Mouse (Mus musculus): ENCODE data around the gene Lefty1. TPM values are rescaled to one million over a fixed set of nuclear protein-coding genes. Genes with fewer than 3 reads are reported as not detected.
"Not testable (repeated sequence)": the region's sequence is repeated elsewhere in the genome, so short reads cannot be mapped to it uniquely, and the experiment has no call there.

Gene Lefty1
- total RNA-seq, 4 experiments from 2014 or later, result 0.22 to 0.70 (median 0.49) TPM

GRCm38 (mm10) chr1:180919686-180920085 lies 15.1 kb upstream of the Lefty1 start:
- DNase-seq (ENCODE audit: low spot score in 2 of 2), result no peak

GRCm38 (mm10) chr1:180922273-180923048 lies 12.4 kb upstream of the Lefty1 start:
- DNase-seq (ENCODE audit: low spot score in 2 of 2), result no peak

GRCm38 (mm10) chr1:180924737-180925136 lies 10.1 kb upstream of the Lefty1 start:
- DNase-seq (ENCODE audit: low spot score in 2 of 2), result no peak

- no peak for DNase-seq (ENCODE audit: low spot score in 2 of 2)
These were observed 8.5 kb upstream of the Lefty1 start for GRCm38 (mm10) chr1:180926286-180926685.

DNA sequence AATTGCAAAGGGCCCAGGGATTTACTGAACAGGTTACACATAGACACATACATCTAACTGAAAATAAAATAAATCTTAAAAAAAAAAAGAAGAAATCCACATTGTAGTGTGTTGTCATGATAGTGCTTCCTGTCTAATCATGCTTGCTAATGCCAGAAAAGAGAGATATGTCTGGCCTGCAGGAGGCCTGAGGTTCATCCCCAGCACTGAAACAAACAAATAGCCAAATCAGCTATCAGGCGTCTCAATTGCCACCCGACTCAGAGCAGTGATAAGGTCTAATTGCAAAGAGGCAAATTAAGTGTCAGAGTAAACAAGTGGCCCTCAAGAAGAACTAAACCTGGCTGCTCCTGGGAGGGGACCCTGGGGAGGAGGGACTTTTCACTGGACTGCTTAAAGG lies 5.2 kb upstream of the Lefty1 start:
- DNase-seq (ENCODE audit: low spot score in 2 of 2), result no peak

DNA sequence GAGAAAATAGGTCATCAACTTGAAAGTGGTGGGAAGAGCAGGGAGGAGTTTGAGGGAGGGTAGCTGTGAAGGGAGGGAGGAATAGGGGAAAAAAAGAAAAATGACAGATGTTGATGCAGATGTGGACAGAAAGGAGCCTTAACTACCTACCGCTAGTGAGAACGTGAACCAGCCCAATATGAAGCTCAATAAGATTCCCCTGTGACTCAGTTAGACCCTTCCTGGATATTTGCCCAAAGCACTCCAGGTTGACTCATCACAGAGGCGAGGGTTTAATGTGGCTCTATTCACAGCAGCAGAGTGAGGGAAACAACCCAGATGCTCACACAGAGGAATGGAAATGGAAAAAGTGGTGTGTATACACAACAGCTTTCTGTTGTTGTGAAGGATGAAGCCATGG lies 3.7 kb upstream of the Lefty1 start:
- no peak for DNase-seq (ENCODE audit: low spot score in 2 of 2)

DNA sequence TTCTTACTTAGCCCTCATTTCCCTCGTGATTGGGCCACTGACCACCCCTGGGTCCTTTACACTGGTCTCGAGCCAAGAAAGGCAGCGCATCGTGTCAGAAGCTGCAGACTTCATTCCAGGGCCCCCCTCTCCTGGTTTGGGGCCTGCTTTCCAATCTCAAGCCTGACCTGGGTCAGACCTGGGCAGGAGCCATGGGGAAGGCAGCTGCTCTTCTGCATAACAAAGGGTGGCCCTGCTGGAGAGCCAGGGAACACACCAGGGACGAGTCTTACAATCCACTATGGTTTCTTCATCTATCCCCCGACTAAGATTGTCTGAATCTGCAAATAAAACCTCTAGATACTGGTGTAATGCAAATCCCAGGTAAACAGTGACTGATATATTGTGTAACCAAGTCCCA lies 1.2 kb upstream of the Lefty1 start:
- DNase-seq (ENCODE audit: low spot score in 2 of 2), result no peak

DNA sequence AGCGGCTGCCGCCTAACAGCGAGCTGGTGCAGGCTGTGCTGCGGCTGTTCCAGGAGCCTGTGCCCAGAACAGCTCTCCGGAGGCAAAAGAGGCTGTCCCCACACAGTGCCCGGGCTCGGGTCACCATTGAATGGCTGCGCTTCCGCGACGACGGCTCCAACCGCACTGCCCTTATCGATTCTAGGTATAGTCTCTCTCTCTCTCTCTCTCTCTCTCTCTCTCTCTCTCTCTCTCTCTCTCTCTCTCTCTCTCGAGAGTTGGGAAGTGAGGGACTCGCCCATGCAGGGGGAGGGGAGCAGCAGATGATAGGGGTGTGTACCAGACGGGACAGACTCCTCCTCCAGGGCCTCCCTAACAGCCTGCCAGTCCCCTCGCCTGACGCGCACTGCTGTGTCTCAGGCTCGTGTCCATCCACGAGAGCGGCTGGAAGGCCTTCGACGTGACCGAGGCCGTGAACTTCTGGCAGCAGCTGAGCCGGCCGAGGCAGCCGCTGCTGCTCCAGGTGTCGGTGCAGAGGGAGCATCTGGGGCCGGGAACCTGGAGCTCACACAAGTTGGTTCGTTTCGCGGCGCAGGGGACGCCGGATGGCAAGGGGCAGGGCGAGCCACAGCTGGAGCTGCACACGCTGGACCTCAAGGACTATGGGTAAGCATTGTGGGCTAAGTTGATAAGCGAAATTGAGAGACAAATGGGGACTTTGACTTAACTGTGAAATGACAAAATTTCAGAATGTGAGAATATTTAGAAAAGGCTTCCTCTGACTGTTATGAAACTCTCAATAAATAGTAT lies 2.0 kb downstream of the Lefty1 start:
- not testable (repeated sequence) for DNase-seq (ENCODE audit: low spot score in 2 of 2)

GRCm38 (mm10) chr1:180937631-180938030 lies 2.8 kb downstream of the Lefty1 start:
- not testable (repeated sequence) for DNase-seq (ENCODE audit: low spot score in 2 of 2)

GRCm38 (mm10) chr1:180938781-180939180 lies 4.0 kb downstream of the Lefty1 start:
- not testable (repeated sequence) for DNase-seq (ENCODE audit: low spot score in 2 of 2)

DNA sequence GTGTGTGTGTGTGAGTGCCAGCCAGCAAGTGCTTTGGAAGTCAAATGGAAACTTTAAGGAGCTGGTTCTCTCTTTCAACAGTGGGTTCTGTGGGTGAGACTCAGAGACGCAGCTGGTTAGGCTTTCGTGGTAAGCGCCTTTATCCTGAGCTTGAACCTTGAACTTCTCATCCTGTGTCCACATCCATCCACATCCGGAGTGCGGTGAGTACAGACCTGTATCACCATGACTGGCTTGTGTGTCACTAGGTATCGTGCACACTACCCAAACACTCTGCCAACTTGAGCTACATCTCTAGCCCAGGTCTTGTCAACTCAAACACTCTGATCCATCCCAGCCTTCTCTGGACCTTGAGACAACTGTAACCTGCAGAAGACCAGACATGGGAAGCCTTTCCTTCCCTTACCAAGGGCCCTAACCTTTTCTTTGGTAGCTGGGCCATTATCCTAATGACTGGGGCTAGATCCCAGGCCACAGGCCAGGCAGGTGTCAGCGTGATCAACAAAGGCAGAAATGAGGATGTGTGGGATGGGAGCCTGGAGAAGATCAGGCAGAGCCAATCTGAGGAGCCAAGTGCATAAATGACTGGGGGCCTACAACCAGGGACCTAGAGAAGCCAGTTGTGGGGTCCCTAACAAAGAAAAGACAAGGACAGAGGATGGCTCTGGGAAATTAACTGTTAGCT lies 6.1 kb downstream of the Lefty1 start:
- DNase-seq (ENCODE audit: low spot score in 2 of 2), result no peak

DNA sequence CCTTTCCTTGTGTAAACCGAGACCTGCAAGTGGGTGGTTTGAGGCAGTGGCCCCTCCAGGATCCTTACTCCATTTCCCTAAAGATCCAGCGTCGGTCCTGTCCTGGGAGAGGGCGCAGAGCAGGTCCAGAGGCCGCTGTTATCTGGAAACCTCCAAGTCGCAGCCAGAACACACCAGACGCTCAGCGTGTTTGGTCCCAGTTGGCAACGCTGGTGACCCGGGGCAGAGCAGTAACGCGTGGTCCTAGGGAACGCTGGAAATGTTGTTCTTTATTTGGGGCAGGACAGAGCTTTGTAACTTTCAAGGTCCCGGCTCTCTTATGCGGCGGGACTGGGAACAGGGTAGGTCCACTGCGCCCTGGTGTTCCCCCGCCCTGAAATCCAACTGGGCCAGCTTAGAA lies 6.9 kb downstream of the Lefty1 start:
- no peak for DNase-seq (ENCODE audit: low spot score in 2 of 2)

GRCm38 (mm10) chr1:180942166-180943031 lies 7.6 kb downstream of the Lefty1 start, which contains the start of gene Tmem63a:
Gene Tmem63a (plus strand): TSS chr1:180942344.
- DNase-seq (ENCODE audit: low spot score in 2 of 2), result peak; percentile 24 to 36

DNA sequence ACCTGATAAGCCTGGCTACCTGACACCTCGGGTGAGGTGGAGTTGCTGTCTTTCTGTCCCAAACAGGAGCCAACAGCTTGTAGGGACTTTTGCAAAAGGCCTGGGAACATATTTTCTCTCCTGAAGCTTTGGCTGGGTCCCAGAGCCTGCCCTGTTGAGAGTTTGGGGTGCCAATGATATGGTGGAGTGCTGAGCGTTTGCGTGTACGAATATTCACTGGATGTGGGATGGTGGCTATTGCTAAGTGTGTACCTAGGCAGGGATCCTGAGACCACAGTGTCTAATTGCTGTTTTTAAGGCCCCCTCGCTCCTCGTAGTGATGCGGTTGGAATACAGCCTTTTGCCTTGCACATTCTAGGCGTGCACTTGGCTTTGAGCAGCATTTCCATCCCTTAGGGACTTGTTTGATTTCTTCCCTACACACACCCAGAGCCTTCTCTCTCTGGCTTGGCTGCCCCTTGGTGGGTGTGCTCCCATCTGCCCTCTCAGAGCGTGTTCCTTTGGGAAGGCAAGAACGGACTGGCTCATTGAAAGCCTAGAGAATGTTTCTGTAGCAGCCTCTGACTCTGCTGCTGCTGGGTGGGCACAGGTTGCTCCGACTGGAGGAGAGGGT lies 8.3 kb downstream of the Lefty1 start:
- DNase-seq (ENCODE audit: low spot score in 2 of 2), result no peak

DNA sequence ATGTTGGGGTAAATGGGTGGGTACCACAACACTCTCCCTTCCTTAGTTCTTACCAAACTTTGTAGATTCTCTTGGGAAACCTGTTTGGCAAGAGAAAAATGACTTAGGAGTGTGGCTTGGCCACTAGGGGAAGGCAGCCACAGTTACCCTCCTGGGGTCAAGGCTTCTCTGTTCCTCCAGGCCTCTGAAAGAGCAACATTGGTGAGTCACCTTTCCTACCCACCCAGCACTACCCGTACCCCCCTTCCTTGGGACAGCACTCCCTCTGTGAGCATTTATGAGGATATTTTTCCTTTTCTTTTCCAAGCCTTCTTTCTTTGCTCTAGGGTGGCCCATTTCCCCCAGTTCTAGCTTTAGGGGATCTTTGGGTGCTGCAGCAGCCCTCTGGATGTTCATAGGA lies 9.1 kb downstream of the Lefty1 start:
- DNase-seq (ENCODE audit: low spot score in 2 of 2), result no peak

DNA sequence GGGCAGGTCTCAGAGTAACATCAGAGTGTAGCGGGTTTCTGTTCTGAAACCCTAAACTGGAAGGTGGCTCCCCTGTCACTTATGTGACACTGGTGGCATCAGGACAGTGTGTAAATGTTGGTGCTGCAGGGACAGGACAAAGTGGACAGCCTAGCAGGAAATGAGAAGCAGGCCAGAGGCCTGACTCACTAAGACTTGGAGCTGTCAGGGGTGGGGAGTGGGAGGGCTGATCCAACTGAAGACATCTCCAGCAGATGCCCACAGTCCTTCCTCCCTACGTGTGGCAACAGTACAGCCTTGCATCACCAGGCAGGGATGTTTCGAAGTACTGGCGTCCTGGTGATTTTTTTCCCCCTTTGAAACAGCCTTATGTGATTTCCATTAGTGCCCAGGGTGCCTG lies 9.7 kb downstream of the Lefty1 start:
- no peak for DNase-seq (ENCODE audit: low spot score in 2 of 2)

- DNase-seq (ENCODE audit: low spot score in 2 of 2), result peak in 1 of 2 experiments; percentile 34
These were observed 10.5 kb downstream of the Lefty1 start for GRCm38 (mm10) chr1:180945001-180945980.

DNA sequence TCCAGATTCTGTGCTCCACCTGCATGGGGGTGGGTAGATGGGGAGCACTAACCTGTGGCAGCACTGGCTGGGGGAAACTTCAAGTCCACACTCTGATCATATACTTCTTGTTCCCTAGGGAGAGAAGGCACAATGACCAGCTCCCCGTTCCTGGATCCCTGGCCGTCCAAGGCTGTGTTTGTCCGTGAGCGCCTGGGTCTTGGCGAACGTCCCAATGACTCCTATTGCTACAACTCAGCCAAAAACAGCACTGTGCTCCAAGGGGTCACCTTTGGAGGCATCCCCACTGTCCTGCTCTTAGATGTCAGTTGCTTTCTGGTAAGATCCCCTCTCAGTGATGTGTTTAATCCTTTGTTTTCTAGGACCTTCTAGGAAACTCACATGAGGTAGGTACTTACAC lies 11.6 kb downstream of the Lefty1 start:
- no peak for DNase-seq (ENCODE audit: low spot score in 2 of 2)

GRCm38 (mm10) chr1:180952085-180952746 lies 17.4 kb downstream of the Lefty1 start:
- no peak for DNase-seq (ENCODE audit: low spot score in 2 of 2)

All from left cerebral cortex, adult 8-10 months (tissue).